Mouse (Mus musculus): ENCODE data around the gene Prkab2.
A peak's percentile ranks its signal among the peaks of the same experiment; 100 is the strongest.

Gene Prkab2

DNA sequence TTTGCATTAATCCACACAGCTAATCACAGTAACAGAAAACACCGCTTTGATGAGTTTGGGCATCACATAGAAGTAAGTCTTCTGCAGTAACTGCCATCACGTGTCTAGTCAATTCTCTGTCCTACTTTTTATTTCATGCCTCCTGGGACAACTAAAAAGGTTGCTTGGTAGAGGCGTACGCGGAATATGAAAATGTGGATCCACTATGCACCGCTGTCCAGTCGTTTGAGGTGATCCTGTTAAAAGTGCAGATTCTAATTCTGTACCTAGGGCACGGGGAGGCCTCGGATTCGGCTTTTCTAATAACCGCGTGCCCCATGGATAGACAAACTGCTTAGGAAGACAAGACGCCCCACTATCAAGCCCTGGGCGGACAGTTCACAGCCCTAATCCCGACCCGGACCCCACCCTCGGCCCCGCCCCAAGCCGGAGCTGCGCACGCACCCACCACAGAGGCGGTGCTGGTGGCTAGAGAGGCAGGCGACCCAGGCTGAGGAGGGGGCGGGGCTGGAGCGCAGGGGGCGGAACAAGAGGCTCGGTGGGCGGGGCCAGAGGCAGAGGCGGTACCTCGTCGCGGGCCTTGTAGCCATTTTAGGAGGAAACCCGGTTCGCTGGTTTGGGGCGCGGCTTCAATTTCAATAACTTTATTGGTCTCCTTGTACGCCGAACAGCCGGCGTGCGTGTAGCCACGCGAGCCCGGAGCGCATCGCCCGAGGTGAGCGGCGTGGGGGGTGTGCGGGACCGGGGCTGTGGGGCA is at the start of gene Prkab2:
Gene Prkab2 (plus strand): TSS at position 539 of the 757 bp plus-strand sequence.
- peak; percentile 97 for DNase-seq (ENCODE audit: low read depth, low spot score)

DNA sequence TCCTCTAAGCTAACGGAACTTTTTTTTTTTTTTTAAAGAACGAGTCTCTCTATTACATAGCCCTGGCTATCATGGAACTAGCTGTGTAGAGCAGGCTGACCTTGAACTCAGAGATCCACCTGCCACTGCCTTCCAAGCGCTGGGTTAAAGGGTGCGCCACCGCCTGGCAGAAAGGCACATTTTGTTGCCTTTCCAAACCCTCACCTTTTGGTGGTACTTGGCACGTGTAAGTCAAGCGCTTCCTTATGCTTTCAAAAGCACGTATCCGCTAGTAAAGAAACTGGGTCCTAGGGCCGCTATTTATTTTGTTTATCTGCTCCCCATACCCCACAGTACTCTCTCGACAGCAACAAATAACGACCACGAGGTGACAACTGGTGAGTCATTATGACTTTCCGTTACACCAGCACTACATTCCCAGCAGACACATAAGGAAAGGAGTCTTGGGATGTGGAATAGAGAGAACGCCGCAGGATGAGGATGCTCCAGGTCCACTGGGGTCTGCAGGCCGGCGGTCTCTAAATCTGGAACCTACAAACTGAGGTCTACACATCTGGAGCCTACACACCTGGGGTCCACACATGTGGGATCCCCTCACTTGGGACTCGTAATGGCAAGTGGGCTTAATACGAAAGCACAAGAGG is 48.7 kb upstream of the Prkab2 start:
- peak; percentile 11 for DNase-seq (ENCODE audit: low read depth, low spot score)

DNA sequence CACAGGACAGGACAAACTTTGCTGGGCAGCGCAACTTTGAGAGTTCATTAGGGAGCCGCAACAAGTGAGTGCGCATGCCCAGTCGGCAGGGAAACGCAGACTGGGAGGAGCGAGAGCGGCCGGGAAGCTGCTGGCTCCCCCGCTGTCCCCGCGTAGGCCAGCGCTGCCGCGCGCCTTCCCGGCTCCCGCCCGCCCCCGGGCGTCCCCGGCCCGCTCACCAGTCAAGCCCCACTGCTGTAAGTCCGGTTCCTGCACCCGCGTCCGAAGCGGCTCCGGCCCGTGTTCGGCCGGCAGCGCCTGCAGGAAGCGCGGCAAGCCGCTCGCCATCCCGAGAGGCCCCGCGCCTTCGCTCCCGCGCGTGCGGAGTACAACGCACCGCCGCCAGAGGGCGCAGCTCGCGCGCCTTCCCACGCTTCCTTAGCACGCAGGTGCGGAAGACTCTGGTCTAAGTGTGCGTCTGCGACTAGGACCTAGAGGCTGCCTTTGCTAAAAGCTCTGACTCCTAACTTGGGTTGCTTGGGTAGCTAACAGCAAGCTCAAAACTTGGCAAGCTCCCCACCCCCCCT is 48.1 kb upstream of the Prkab2 start, which contains the start of gene Chd1l:
Gene Chd1l (minus strand): TSS at position 359 of the 566 bp plus-strand sequence.
- DNase-seq (ENCODE audit: low read depth, low spot score): peak; percentile 84

DNA sequence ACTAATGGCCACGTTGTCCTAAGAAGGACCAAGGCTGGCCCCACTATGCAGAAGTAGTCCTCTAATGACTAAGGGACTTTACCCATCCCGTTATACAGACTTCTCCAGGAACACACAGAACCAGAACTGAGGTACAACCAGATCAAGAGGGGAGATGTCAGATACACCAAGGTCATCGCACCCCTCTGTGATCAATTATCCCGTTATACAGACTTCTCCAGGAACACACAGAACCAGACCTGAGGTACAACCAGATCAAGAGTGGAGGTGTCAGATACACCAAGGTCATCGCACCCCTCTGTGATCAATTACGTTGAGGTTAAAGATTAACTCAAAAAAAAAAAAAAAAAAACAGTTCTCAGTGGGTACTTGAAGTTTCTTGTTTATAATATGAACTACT is 47.0 kb upstream of the Prkab2 start:
- no peak for DNase-seq (ENCODE audit: low read depth, low spot score)

DNA sequence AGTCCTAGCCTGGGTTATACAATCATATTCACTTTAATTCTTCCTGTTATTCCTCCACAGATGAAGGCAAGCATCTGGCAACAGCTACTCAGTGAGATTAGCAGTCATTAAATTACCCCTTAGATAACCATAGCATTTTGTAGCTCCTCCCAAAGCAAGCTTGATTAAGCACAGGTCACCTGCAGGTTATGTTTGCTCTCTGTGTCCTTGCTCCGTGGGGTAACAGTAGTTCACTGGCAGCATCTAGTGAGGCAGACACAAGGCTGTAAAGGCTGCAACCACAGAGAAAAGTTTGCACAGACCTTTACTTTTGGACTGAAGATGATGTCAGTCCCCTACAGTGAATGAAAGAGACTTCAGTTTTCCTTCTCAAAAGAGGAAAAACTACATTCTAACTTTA is 42.8 kb upstream of the Prkab2 start:
- DNase-seq (ENCODE audit: low read depth, low spot score): no peak

DNA sequence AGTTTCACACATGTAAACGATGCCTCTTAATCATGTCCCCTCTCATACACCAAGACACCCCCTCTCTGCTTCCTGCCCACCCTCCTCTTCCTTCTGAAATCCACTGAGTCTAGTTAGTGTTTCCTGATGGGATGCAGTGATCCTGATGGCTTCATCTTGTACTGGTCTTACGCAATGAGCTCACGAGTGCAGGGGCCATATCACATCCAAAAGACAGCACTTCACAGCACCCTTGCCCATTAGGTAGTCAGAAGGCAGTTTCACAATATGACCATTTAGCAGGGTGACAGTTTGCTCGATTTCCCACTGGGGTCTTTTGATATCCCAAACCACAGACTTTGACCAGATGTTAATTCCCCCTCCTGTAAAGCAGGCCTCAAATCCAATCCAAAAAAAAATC is 42.1 kb upstream of the Prkab2 start:
- DNase-seq (ENCODE audit: low read depth, low spot score): no peak

DNA sequence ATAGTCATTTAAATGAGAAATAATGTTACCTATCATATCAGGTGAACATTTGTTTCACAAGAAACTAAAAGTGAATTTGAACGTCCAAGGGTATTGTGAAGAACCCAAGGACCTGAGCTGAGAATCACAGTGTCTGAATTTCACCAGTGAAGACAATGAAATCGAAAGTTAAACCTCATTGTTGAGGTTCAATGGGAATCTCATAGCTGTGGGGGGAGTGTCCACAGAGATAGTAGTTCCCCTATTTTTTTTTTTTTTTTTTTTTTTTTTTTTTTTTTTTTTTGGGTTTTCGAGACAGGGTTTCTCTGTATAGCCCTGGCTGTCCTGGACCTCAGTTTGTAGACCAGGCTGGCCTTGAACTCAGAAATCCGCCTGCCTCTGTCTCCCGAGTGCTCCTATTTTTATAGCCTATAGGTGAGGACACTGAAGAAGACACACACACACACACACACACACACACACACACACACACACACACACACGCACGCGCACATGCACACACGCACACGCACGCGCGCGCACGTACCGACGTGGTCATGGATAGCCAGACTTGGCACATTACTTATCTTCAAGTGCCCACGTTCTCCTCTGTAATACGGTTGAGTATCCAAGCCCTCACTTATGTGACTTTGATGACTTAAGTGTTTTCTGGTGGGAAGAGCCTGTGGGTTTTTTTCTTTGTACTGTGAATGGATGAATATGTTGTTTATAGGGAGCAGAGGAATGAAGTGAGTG is 40.7 kb upstream of the Prkab2 start:
- no peak for DNase-seq (ENCODE audit: low read depth, low spot score)

DNA sequence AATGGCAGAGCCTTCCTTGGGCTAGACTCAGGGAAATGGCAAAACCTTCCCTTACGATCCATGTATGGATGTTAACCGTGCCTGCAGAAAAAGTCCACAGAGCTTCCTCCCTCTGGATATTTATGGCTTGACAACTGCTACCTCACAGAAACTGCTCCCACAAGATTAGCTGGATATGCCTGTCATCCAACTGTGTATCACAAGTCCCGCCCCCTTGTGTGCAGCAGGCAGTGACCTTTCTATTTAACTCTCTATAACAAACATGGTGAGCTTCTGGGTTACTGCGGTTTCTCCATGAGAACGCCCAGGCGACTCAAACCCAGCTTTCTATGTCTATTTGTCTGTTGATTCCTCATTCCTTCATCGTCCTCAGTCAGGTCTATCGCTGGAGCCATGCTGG is 40.1 kb upstream of the Prkab2 start:
- no peak for DNase-seq (ENCODE audit: low read depth, low spot score)

DNA sequence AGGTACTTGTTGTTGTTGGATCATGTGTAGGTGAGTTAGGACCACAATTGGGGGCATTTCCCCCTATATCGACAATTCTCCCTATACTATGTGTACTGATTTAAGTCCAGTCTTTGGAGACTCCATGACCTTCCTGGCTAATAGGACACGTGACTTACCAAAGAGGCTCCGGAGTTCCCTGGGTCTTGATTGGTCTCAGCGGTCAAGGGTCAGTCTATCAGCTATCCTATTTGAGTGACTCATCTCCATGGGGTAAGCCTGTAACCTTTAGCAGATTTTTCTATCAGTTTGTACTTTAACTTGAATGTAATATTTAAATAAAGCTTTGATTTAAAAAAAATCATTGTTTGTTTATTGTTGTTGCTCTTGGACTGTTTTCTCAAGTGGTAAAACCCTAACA is 37.3 kb upstream of the Prkab2 start:
- DNase-seq (ENCODE audit: low read depth, low spot score): no peak

DNA sequence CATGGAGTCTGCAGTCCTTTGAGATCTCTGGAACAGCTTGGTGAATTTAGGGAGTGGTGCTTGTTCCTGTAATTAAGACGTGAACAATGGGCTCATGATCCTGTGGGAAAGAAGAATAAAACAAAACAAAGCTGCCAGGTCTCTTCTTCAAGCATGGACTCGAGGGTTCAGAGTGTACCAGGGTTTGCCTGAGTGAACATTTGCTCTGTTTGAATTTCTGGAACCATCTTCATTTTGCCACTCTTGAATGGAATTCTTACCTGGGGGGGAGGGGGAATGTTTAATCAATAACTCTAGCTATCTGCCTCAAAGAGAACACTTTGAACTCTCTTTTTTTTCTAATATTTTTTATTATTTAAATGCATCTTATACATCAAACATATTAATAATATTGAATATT is 33.4 kb upstream of the Prkab2 start:
- DNase-seq (ENCODE audit: low read depth, low spot score): no peak

DNA sequence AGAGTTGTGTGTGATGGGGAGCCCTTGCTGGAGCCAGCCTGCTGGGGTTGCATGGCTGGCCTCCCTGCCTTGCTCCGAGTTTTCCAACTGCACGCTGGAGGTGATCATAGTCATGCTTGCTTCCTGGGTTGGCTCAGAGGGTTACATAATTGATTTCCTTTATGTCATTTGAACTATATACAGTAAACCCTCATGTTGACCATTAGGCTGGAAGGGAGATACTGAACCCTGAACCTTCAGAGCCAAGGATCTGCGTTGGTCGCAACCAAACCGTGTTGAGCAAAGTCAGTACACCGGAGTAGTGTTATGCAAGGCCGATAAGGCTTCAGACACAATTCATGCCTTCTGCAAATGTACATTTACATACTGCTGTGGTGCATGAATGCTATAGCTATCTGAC is 30.1 kb upstream of the Prkab2 start:
- DNase-seq (ENCODE audit: low read depth, low spot score): no peak

DNA sequence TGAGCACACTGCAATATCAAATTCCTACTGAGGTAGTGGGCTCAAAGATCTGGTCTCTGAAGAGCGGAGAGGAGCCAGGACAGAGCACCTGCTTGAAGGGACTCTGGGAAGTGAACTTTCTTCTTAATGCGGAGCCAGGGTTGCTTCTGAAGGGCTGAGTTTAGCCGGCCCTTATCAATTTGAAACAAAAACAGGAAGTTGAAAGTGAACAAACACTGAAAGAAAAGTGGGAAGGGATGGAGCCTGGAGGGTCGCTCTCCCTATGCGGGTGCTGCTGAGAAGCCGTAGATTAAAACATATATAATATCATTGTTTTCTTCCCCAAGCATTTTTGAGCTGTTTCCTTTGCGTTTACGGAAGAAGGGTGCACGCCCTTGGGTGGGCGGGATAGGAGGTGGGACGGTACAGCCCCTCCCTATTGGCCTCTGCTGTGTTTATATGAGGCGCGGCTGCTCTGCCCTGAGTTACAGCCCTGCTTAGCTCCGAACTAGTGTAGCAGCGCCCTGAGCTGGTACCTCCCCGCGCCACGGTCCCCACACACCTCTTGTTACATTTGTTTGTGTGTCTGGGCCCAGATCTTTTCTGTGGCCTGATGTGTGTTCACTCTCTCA is 29.5 kb upstream of the Prkab2 start, which contains the start of gene Fmo5:
Gene Fmo5 (plus strand): TSS at position 414 of the 611 bp plus-strand sequence.
- DNase-seq (ENCODE audit: low read depth, low spot score): no peak

DNA sequence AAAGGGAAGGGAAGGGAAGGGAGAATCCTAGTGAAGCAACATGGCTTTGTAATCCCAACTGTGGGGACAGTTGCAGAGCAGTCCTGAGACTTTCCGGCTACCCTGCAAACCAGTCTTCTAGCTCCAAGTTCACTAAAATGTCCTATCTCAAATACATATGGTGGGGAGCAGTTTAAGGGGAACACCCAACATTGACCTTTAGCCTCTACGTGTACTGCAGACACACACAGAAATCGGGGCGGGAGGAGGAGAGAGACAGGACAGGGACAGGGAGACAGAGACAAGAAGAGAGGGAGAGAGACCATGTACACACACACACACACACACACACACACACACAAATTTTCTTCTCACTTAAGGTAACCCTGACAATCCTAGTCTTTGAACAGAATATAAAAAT is 28.1 kb upstream of the Prkab2 start:
- DNase-seq (ENCODE audit: low read depth, low spot score): no peak

DNA sequence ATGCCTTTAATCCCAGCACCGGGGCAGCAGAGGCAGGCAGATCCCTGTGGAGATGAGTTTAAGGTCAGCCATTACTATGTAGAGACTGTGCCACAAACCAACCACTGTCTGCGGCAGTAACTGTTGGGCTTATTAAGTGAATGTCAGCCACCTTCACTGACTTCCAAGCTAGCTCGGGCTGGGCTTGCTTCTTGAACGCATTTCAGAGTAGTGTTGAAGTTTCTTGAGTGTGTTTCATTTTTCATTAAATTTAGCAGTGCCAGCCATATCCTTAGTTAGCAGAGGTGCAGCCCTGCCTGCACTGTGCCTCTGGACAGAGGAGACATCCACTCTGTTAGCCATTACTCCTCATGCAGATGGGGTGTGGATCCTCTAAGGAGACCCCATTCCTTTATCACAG is 27.2 kb upstream of the Prkab2 start:
- no peak for DNase-seq (ENCODE audit: low read depth, low spot score)

DNA sequence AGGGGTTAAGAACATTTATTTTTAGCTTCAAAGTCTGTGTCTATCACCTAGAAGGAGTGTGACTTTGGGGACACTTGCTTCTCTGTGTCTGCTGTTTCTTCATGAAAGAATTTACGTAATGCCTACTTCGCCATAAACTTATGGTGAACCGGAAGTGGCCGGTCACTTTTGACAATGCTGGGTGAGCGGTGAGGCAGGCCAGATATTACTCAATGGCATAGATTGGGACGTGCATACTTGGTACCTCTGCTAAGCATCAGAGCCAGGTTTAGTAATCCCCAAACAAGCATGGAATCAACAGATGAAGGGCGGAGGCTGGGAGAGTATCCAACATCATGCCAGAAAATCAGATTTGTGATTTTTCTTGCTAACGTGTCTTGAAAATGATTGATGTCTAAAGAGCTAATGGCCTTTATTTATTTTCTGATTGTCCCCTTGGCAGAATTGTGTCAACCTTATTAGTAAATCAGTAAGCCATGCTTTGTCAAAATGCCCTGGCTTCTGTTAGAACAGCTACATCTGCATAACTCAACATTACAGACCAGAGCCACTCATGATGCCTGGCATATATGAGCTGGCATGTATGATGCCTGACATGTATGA is 26.6 kb upstream of the Prkab2 start:
- DNase-seq (ENCODE audit: low read depth, low spot score): no peak

DNA sequence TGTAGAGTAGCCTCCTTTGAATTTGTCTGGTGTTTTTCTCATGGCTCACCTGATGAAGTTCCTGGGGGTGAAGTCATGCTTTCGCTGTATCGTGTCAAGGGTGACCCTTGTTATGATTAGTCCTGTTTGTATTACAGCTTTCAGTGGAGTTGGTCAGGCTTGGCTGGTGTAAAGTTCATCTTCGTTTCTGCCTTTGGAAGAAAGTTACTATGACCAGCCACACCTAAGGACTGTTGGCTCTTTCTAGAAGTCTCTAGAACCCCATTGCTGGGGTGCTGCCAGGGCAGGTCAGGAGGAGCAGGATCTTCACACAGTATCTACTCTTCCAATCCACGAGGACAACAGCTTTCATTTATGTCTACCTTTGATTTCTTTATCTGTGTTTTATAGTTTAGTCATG is 24.5 kb upstream of the Prkab2 start:
- DNase-seq (ENCODE audit: low read depth, low spot score): no peak

DNA sequence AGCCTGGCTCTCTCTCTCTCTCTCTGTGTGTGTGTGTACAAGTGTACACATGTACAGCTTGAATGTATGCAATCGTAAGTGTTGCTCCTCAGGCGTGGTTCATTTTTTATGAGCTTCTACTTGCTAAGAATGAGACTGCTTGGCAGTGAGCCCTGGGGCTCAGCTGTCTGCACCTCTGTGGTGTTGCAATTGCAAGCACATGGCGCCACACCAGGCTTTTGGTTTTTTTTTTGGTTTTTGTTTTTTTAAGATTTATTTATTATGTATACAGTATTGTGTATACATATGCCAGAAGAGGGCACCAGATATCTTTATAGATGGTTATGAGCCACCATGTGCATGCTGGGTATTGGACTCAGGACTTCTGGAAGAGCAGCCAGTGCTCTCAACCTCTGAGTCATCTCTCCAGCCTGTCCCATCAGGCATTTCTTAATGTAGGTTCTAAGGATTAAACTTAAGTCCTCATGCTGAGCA is 23.7 kb upstream of the Prkab2 start:
- no peak for DNase-seq (ENCODE audit: low read depth, low spot score)

DNA sequence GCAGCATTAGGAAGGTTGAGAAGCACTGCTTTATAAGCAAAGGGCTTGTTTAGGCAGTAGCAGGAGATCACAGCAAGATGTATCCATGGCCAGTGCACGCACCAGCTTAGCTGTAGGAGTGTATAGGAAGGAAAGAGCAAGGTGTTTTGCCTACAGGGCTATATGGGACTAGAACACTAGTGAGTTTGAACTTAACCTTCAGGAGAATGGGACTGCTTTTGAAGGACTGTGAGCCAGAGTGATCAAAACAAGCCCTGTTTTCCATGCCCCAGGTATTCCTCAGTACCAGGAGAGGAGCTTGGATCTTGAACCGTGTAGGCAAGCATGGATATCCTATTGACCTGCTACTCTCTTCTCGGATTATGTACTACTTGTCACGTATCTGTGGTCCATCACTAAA is 16.6 kb upstream of the Prkab2 start:
- DNase-seq (ENCODE audit: low read depth, low spot score): no peak

DNA sequence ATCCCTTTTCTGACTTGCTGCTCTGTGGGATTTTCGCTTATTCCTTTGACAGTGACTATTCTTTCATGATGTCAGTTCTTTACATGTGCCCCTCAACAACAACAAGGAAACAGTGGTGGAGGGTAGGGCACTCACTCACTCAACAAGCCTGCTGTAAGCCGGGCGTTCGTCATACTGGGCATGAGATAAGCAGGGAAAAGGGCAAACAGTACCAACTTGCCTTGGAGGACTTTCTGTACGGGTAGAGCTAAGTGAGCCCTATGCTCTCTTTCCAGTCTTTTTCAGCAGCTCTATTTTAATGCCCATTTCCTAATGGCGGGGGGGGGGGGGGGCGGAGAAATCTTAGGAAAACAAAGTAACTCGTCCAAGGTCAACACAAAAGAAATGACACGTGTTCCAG is 16.0 kb upstream of the Prkab2 start:
- DNase-seq (ENCODE audit: low read depth, low spot score): no peak

DNA sequence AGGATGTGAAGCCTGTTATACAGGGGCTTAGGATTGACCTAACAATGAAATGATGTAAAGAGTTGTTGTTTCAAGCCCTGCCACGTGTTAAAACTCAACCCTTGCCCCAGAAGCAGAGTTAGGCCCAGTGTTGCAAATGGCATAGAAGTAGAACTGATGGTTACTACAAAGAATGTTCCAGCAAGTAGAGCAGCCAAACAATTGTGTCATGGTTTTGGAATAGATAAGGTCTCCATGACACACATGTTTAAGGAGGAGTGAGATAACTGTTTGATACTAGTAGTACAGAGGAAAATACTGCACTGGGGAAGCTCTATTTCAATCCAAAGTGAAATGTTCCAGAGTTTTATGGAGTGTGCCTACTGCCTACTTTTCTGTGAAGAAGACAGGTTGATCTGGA is 9.5 kb upstream of the Prkab2 start:
- DNase-seq (ENCODE audit: low read depth, low spot score): no peak

DNA sequence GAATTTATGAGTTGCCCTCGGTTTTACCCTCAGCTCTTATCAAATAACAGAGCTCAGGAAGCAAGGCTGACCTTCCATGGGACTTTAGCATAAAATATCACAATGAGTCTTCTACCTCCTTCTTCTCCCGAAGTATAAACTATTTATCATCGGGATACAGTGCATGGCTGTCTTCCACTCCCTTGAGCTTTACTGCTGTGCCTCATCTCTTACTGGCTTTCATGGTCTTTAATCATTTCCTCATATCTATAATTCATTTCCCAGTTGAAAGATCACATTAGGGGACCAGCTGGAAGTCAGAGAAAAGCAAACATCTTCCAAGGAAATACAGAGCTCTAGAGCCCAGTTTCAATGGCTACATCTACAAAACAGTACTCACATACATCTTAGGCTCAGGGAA is 9.0 kb upstream of the Prkab2 start:
- no peak for DNase-seq (ENCODE audit: low read depth, low spot score)
